Mouse (Mus musculus): ENCODE results near the gene Vps52.

DNA sequence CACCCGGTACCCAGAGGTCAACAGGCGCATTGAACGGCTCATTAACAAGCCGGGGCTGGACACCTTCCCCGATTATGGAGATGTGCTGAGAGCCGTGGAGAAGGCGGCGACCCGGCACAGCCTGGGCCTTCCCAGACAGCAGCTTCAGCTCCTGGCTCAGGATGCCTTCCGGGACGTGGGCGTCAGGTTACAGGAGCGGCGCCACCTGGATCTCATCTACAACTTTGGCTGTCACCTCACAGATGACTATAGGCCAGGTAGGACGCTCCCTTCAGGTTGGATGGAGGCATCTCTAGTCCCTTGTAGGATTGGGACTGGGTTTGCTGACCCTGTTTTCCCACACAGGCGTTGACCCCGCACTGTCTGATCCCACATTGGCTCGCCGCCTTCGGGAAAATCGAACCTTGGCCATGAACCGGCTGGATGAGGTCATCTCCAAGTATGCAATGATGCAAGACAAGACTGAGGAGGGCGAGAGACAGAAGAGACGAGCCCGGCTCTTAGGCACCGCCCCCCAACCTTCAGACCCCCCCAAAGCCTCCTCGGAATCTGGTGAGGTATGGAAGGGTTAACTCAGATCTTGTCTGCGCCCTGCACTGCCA is 43.7 kb upstream of the Vps52 start:
- TF ChIP-seq CTCF (conservative IDR thresholded peaks at IDR 0.05; ENCODE audit: insufficient read depth, insufficient read length, low read depth, low read length) (no peak), POLR2A (IDR thresholded peaks at IDR 0.05; ENCODE audit: low read depth, low read length) (no peak)

All from kidney, adult 2 months (tissue).